Comparison of ENCODE assay signal across 20 mouse cellular contexts in the genomic region with DNA sequence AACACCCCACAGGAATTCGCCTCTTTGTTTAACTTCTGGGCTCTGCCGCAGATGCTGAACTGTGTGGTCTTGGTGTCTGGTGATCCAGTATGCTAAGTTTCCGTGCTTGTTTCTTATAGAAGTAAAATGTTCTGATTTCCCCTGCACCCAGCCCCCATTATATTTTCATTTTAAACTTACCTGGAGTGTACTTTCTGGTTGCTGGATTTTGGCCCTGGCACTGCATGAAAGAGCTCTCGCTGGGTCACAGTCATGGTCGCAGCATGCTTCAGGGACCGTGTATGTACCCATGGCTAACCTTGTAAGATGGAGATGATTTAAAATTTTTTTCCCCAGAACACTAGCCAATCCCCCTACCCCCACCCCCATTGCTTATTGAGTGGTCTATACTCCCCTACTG. TPM values are rescaled to one million over a fixed set of nuclear protein-coding genes. Genes with fewer than 3 reads are reported as not detected.
DNase-seq lines count a peak whose midpoint lies in the region; ATAC-seq and TF ChIP-seq lines count a peak whose summit lies in the region.
"Had no signal": no experiment of that assay in that cellular context is flagged by ENCODE, and none has a peak within 500 bp of the region (broad histone marks: within the 10 kb centered on the region; RNA-seq: fewer than 3 reads in every experiment).

No protein-coding gene starts in this region.

- in situ Hi-C loops in ES-E14 (cut with MboI; ENCODE audit: low sequenced_read_pairs in 2 of 2, unreplicated experiment in 2 of 2): no loop called here

- no peak overlapping the region for H3K27ac ChIP-seq in heart, embryonic 14.5 days (replicated peaks in 1 of 2; ENCODE audit: control insufficient read depth in 1 of 2, insufficient read depth in 1 of 2, low read depth in 2 of 2, low read length in 2 of 2)
- H3K27ac ChIP-seq in liver, embryonic 13.5 days: peak overlapping the region; percentile 23; the same call in 1 of the 2 replicates
- no peak overlapping the region; the same call in 1 of the 2 replicates for H3K27ac ChIP-seq in ES-E14 (ENCODE audit: insufficient read depth, low read depth, low read length, poor library complexity, severe bottlenecking)
- H3K27ac ChIP-seq in limb, embryonic 13.5 days: peak overlapping the region; percentile 4; the same call in 1 of the 2 replicates
- H3K27ac ChIP-seq: hindbrain, embryonic 12.5 days; layer of hippocampus, adult 2 months; left cerebral cortex, adult 2 months; macrophage; midbrain, embryonic 13.5 days had no signal

- 82% methylated on average over 6 of the region's 6 CpGs for WGBS in heart, embryonic 14.5 days
- 70% methylated on average over 6 of the region's 6 CpGs for WGBS in liver, embryonic 13.5 days (ENCODE audit: insufficient replicate concordance)
- 64% methylated on average over 6 of the region's 6 CpGs for WGBS in limb, embryonic 13.5 days

- H3K9me3 ChIP-seq in heart, embryonic 14.5 days (ENCODE audit: control insufficient read depth, low read length): no peaks in the 10 kb centered on the region
- no peaks in the 10 kb centered on the region for H3K9me3 ChIP-seq in liver, embryonic 13.5 days (replicated peaks)
- H3K9me3 ChIP-seq in ES-E14 (ENCODE audit: control insufficient read depth, insufficient read depth, low read depth, low read length): no peaks in the 10 kb centered on the region
- H3K9me3 ChIP-seq in limb, embryonic 13.5 days: no peaks in the 10 kb centered on the region
- H3K9me3 ChIP-seq: hindbrain, embryonic 12.5 days; midbrain, embryonic 13.5 days had no signal

- H3K36me3 ChIP-seq in heart, embryonic 14.5 days (ENCODE audit: control insufficient read depth, insufficient read depth, low read length): no peaks in the 10 kb centered on the region
- H3K36me3 ChIP-seq in liver, embryonic 13.5 days: no peaks in the 10 kb centered on the region
- H3K36me3 ChIP-seq in ES-E14 (ENCODE audit: control insufficient read depth, insufficient read depth, low read length, poor library complexity, severe bottlenecking): 0 out of 2 replicates have a peak, but pooled peaks cover 2% of the 10 kb centered on the region
- H3K36me3 ChIP-seq in limb, embryonic 13.5 days: peaks cover 5% of the 10 kb centered on the region; the same call in 1 of the 2 replicates
- H3K36me3 ChIP-seq: hindbrain, embryonic 12.5 days; midbrain, embryonic 13.5 days had no signal

- no peaks in the 10 kb centered on the region for H3K27me3 ChIP-seq in heart, embryonic 14.5 days (ENCODE audit: control insufficient read depth, insufficient read depth, low read length)
- peaks cover 19% of the 10 kb centered on the region for H3K27me3 ChIP-seq in liver, embryonic 13.5 days
- H3K27me3 ChIP-seq in limb, embryonic 13.5 days: no peaks in the 10 kb centered on the region

- no peak overlapping the region for H3K4me3 ChIP-seq in heart, embryonic 14.5 days (ENCODE audit: control insufficient read depth in 1 of 2, insufficient read depth in 1 of 2, low read depth in 1 of 2, low read length in 2 of 2)
- no peak overlapping the region for H3K4me3 ChIP-seq in liver, embryonic 13.5 days (replicated peaks)
- H3K4me3 ChIP-seq in ES-E14 (ENCODE audit: insufficient read depth in 1 of 2, low read depth in 1 of 2, low read length in 2 of 2, poor library complexity in 1 of 2, severe bottlenecking in 1 of 2): peak overlapping the region; percentile 50 to 54
- H3K4me3 ChIP-seq in limb, embryonic 13.5 days: no peak overlapping the region
- H3K4me3 ChIP-seq: hindbrain, embryonic 12.5 days; layer of hippocampus, adult 2 months; left cerebral cortex, adult 2 months; midbrain, embryonic 13.5 days had no signal

- no peak for ATAC-seq in heart, embryonic 14.5 days (ENCODE audit: insufficient number of reproducible peaks, insufficient read depth, low FRiP score, low read depth)
- no peak for ATAC-seq in liver, embryonic 13.5 days (ENCODE audit: low read depth)
- ATAC-seq in limb, embryonic 13.5 days (ENCODE audit: low FRiP score, low read depth): no peak
- ATAC-seq: forebrain, embryonic 14.5 days; midbrain, embryonic 13.5 days had no signal

- H3K4me1 ChIP-seq in heart, embryonic 14.5 days (ENCODE audit: control insufficient read depth in 2 of 2, insufficient read depth in 2 of 2, low read length in 2 of 2): peaks cover 30 to 35% of the 10 kb centered on the region in 2 experiments
- H3K4me1 ChIP-seq in liver, embryonic 13.5 days (replicated peaks): peaks cover 52% of the 10 kb centered on the region
- H3K4me1 ChIP-seq in ES-E14 (ENCODE audit: control insufficient read depth in 2 of 2, insufficient read depth in 2 of 2, low read length in 2 of 2, poor library complexity in 1 of 2): peaks cover 0 to 22% of the 10 kb centered on the region in 2 experiments; a peak in 3 of 4 replicates
- H3K4me1 ChIP-seq in limb, embryonic 13.5 days: peaks cover 29% of the 10 kb centered on the region

- intact Hi-C loops in heart, postnatal 36 days (cut with DNase I): no loop called here

- H3K4me2 ChIP-seq in heart, embryonic 14.5 days (ENCODE audit: low read length): peak overlapping the region; percentile 13; the same call in 1 of the 2 replicates
- H3K4me2 ChIP-seq in liver, embryonic 13.5 days: no peak overlapping the region
- peak overlapping the region; percentile 24 for H3K4me2 ChIP-seq in limb, embryonic 13.5 days (replicated peaks)
- H3K4me2 ChIP-seq: heart, embryonic 11.5 days; hindbrain, embryonic 12.5 days; midbrain, embryonic 13.5 days had no signal

- H3K9ac ChIP-seq in heart, embryonic 14.5 days (ENCODE audit: low read length): no peak overlapping the region
- H3K9ac ChIP-seq in liver, embryonic 13.5 days: no peak overlapping the region
- H3K9ac ChIP-seq in ES-E14 (ENCODE audit: insufficient read depth, low read depth, low read length, poor library complexity, severe bottlenecking): peak overlapping the region; percentile 60
- H3K9ac ChIP-seq in limb, embryonic 13.5 days: peak overlapping the region; percentile 32; the same call in 1 of the 2 replicates
- H3K9ac ChIP-seq: hindbrain, embryonic 12.5 days; midbrain, embryonic 13.5 days had no signal

- no peak for DNase-seq in heart, postnatal 36 days
- no peak for DNase-seq in liver, embryonic 13.5 days
- no peak for DNase-seq in liver
- DNase-seq in ES-E14 (ENCODE audit: low read depth, low spot score): no peak
- no peak for DNase-seq in left cerebral cortex, adult 18-20 months (ENCODE audit: low spot score in 2 of 2)
- DNase-seq in urinary bladder, postnatal 10 days (ENCODE audit: low spot score): no peak
- DNase-seq: adrenal gland, adult 2 months; cerebellum, adult 18-20 months; right cerebral cortex, adult 18-20 months; spleen, adult 18-20 months; thymus, adult 18-20 months had no signal

TF ChIP-seq in ES-E14, 5 proteins besides CTCF, POLR2A, EP300 and RAD21:
- TF ChIP-seq MAFK (IDR thresholded peaks at IDR 0.05; ENCODE audit: insufficient read depth, low read depth, low read length): no peak
- no peak for TF ChIP-seq CHD2 (IDR thresholded peaks at IDR 0.05; ENCODE audit: low read depth, low read length)

RNA-seq across cellular contexts. Expression of gene Plekhg3, which starts 11.2 kb away (rescaled TPM):
- polyA plus RNA-seq in heart, embryonic 14.5 days (2014; fragmentation: Nextera tagmentation; extraction: Ambion mirVana): 5.9 and 7.5 TPM in 2 replicates
- total RNA-seq in heart, postnatal 36 days (2021): 10 to 100 TPM; 13.2 to 15.2 TPM
- polyA plus RNA-seq in liver, embryonic 13.5 days (2015; fragmentation: Nextera tagmentation; extraction: Ambion mirVana): 1.7 and 1.9 TPM in 2 replicates
- total RNA-seq in ES-E14 (2012; rRNA removed): 10.9 and 12.1 TPM in 2 replicates
- 5.6 and 7.2 TPM in 2 replicates for polyA plus RNA-seq in limb, embryonic 13.5 days (2015; fragmentation: Nextera tagmentation; extraction: Ambion mirVana)
- total RNA-seq in left cerebral cortex, adult 18-20 months (2021): 10 to 100 TPM; 12.6 to 14.5 TPM

Comparison
In these comparisons a context has a peak if more than half of its experiments do, and no peak if none do; other contexts are left out.
1. H3K27ac ChIP-seq: peak in liver, embryonic 13.5 days (single experiment) and limb, embryonic 13.5 days (single experiment); none in heart, embryonic 14.5 days (0 of 2) and ES-E14 (single experiment).
2. H3K4me3 ChIP-seq: peak in ES-E14 (2 of 2); none in heart, embryonic 14.5 days (0 of 2), liver, embryonic 13.5 days (single experiment) and limb, embryonic 13.5 days (single experiment).
3. H3K9ac ChIP-seq: peak in ES-E14 (single experiment) and limb, embryonic 13.5 days (single experiment); none in heart, embryonic 14.5 days (single experiment) and liver, embryonic 13.5 days (single experiment).